Mouse (Mus musculus): ENCODE data around the gene Nup107.

DNA sequence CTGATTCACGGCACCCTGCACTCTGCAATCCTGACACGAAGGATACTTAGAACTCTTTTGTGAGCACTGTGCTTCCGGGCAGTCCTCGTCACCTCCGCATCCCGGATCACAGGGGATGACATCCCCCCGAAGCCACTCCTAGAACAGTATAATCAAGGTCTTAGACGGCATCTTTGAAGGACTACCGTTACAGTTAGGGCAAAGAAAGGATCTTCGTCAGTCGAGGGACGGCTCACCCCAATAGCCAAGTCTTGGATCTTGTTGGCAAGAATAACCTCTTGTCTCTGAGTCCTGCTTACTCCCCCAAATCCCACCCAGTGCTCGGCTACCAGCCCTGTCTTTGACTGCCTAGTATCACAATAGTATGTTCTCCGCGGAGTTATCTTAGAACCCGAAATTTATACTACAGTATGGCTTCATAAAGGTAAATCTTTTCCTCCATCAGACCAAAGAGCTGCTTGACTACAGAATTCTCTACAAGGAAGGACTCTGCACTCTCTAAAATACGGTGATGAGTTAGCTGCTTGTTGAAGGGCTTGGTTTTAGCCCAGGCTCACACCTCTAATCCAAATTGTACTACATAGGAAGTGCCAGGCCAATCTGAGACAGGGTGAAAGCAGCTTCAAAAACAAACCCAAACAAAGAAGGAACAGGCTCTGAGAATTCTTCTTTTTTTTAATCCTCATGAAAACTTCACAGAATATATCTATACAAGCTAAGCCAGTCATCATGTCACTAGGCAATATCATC is 1.9 kb downstream of the Nup107 start:
- TF ChIP-seq CTCF (IDR thresholded peaks at IDR 0.05; ENCODE audit: control insufficient read depth, insufficient read depth, low read length): no peak
- no peak for TF ChIP-seq POLR2A (IDR thresholded peaks at IDR 0.05; ENCODE audit: borderline replicate concordance, control insufficient read depth, low read depth, low read length)
